Mouse (Mus musculus) embryonic facial prominence, embryonic 15.5 days (tissue): ENCODE measurements around the gene Rps6ka5. TPM values are rescaled to one million over a fixed set of nuclear protein-coding genes. Genes with fewer than 3 reads are reported as not detected.

ENCODE experiments used
- ATAC-seq: fragments of 200-750 bp; cut with Nextera tagmentation; 2 replicates; pipeline ENCODE4 v1.8.0; 2017; ENCODE audit warnings: low read depth, moderate TSS enrichment; ENCODE audit not compliant: insufficient number of reproducible peaks, low FRiP score, low TSS enrichment
- H3K27ac ChIP-seq: fragments of 300-500 bp; sonication (generic); replicated peaks from 2 replicates; pipeline ENCODE4 v1.5.1; 2015; ENCODE audit warnings: mild to moderate bottlenecking, inconsistent platforms
- H3K27me3 ChIP-seq: fragments of 300-500 bp; sonication (generic); 2 replicates; pipeline ENCODE4 v1.6.1; 2015; ENCODE audit warnings: inconsistent platforms
- H3K36me3 ChIP-seq: fragments of 300-500 bp; sonication (generic); 2 replicates; pipeline ENCODE4 v1.6.1; 2015; ENCODE audit warnings: mild to moderate bottlenecking, inconsistent platforms
- H3K4me1 ChIP-seq: fragments of 300-500 bp; sonication (generic); 2 replicates; pipeline ENCODE4 v1.6.1; 2015; ENCODE audit warnings: inconsistent platforms
- H3K4me2 ChIP-seq: fragments of 300-500 bp; sonication (generic); replicated peaks from 2 replicates; pipeline ENCODE4 v1.6.1; 2015; ENCODE audit warnings: mild to moderate bottlenecking, inconsistent platforms
- H3K4me3 ChIP-seq: fragments of 300-500 bp; sonication (generic); replicated peaks from 2 replicates; pipeline ENCODE4 v1.5.1; 2015; ENCODE audit warnings: mild to moderate bottlenecking, inconsistent platforms
- H3K9ac ChIP-seq: fragments of 300-500 bp; sonication (generic); 2 replicates; pipeline ENCODE4 v1.6.1; 2015; ENCODE audit warnings: inconsistent platforms
- H3K9me3 ChIP-seq: fragments of 300-500 bp; sonication (generic); replicated peaks from 2 replicates; pipeline ENCODE4 v1.6.1; 2016; ENCODE audit warnings: inconsistent platforms
- WGBS: fragments of 180-500 bp; shearing (Covaris S2); methylation state at CpG from one replicate; pipeline ENCODE4 v1.1.7; 2015; 5-methylcytosine and 5-hydroxymethylcytosine counted together
- polyA plus RNA-seq: library from polyadenylated mRNA; unstranded; fragments of >200 nt; fragmentation: Nextera tagmentation; extraction: Ambion mirVana; gene quantifications from 2 replicates; pipeline ENCODE4 v1.2.1, GENCODE M21; 2015

Gene Rps6ka5
- polyA plus RNA-seq, 1 experiment from 2014 or later, result 4.5 TPM

- Histone ChIP-seq H3K27me3 (no peaks in the 10 kb centered on the region), H3K4me1 (no peaks in the 10 kb centered on the region), H3K4me3 (no peak overlapping the region), H3K9ac (no peak overlapping the region), H3K9me3 (no peaks in the 10 kb centered on the region), H3K36me3 (no peaks in the 10 kb centered on the region), H3K27ac (no peak overlapping the region), H3K4me2 (no peak overlapping the region)
- WGBS, result 62% methylated on average over 1 of the region's 1 CpGs
- no peak for ATAC-seq
These were observed 26.2 kb upstream of the Rps6ka5 start for GRCm38 (mm10) chr12:100752977-100753376.

- Histone ChIP-seq H3K27me3 (no peaks in the 10 kb centered on the region), H3K4me1 (no peaks in the 10 kb centered on the region), H3K4me3 (no peak overlapping the region), H3K9ac (no peak overlapping the region), H3K36me3 (no peaks in the 10 kb centered on the region), H3K4me2 (no peak overlapping the region), H3K9me3 (no peaks in the 10 kb centered on the region), H3K27ac (no peak overlapping the region)
- no peak for ATAC-seq
- WGBS, result 59% methylated on average over 2 of the region's 2 CpGs
These were observed 15.7 kb upstream of the Rps6ka5 start for GRCm38 (mm10) chr12:100742468-100742867.

GRCm38 (mm10) chr12:100740313-100740712, 13.5 kb upstream of the Rps6ka5 start:
- whole genome bisulfite sequencing, result 85% methylated on average over 5 of the region's 5 CpGs
- Histone ChIP-seq H3K27ac (no peak overlapping the region), H3K4me1 (no peaks in the 10 kb centered on the region), H3K36me3 (no peaks in the 10 kb centered on the region), H3K4me3 (no peak overlapping the region), H3K4me2 (no peak overlapping the region), H3K9me3 (no peaks in the 10 kb centered on the region), H3K27me3 (no peaks in the 10 kb centered on the region), H3K9ac (no peak overlapping the region)
- no peak for ATAC-seq

GRCm38 (mm10) chr12:100739011-100739570, 12.3 kb upstream of the Rps6ka5 start:
- H3K9me3 ChIP-seq, result no peaks in the 10 kb centered on the region
- no peak for ATAC-seq
- H3K27ac ChIP-seq, result no peak overlapping the region
- H3K4me2 ChIP-seq, result no peak overlapping the region
- H3K27me3 ChIP-seq, result no peaks in the 10 kb centered on the region
- H3K9ac ChIP-seq, result no peak overlapping the region
- H3K36me3 ChIP-seq, result no peaks in the 10 kb centered on the region
- H3K4me1 ChIP-seq, result no peaks in the 10 kb centered on the region
- H3K4me3 ChIP-seq, result no peak overlapping the region
- WGBS, result 67% methylated on average over 4 of the region's 4 CpGs

- Histone ChIP-seq H3K4me1 (no peaks in the 10 kb centered on the region), H3K27me3 (no peaks in the 10 kb centered on the region), H3K9ac (no peak overlapping the region), H3K27ac (no peak overlapping the region), H3K4me2 (no peak overlapping the region), H3K36me3 (no peaks in the 10 kb centered on the region), H3K4me3 (no peak overlapping the region), H3K9me3 (no peaks in the 10 kb centered on the region)
- no peak for ATAC-seq
- 49% methylated on average over 3 of the region's 3 CpGs for WGBS
These were observed 11.7 kb upstream of the Rps6ka5 start for GRCm38 (mm10) chr12:100738498-100738897.

GRCm38 (mm10) chr12:100735581-100735980, 8.8 kb upstream of the Rps6ka5 start:
- Histone ChIP-seq H3K36me3 (no peaks in the 10 kb centered on the region), H3K4me3 (no peak overlapping the region), H3K27ac (no peak overlapping the region), H3K4me2 (no peak overlapping the region), H3K27me3 (no peaks in the 10 kb centered on the region), H3K4me1 (no peaks in the 10 kb centered on the region), H3K9me3 (no peaks in the 10 kb centered on the region), H3K9ac (no peak overlapping the region)
- 64% methylated on average over 2 of the region's 2 CpGs for WGBS
- no peak for ATAC-seq

- WGBS, result 65% methylated on average over 5 of the region's 5 CpGs
- no peaks in the 10 kb centered on the region for H3K9me3 ChIP-seq
- no peak for ATAC-seq
- no peaks in the 10 kb centered on the region for H3K4me1 ChIP-seq
- H3K4me3 ChIP-seq, result no peak overlapping the region
- no peak overlapping the region for H3K4me2 ChIP-seq
- no peaks in the 10 kb centered on the region for H3K27me3 ChIP-seq
- H3K27ac ChIP-seq, result no peak overlapping the region
- H3K9ac ChIP-seq, result no peak overlapping the region
- no peaks in the 10 kb centered on the region for H3K36me3 ChIP-seq
These were observed 8.4 kb upstream of the Rps6ka5 start for GRCm38 (mm10) chr12:100735156-100735555.

- Histone ChIP-seq H3K27ac (no peak overlapping the region), H3K36me3 (no peaks in the 10 kb centered on the region), H3K4me2 (no peak overlapping the region), H3K9ac (no peak overlapping the region), H3K27me3 (no peaks in the 10 kb centered on the region), H3K4me1 (peaks cover 10% of the 10 kb centered on the region; the same call in 1 of the 2 replicates), H3K4me3 (no peak overlapping the region), H3K9me3 (no peaks in the 10 kb centered on the region)
- no peak for ATAC-seq
- 75% methylated on average over 14 of the region's 14 CpGs for WGBS
These were observed 2.1 kb upstream of the Rps6ka5 start for GRCm38 (mm10) chr12:100728646-100729485.

- Histone ChIP-seq H3K9ac (no peak overlapping the region), H3K4me2 (no peak overlapping the region), H3K9me3 (no peaks in the 10 kb centered on the region), H3K4me1 (peaks cover 14% of the 10 kb centered on the region; the same call in 1 of the 2 replicates), H3K36me3 (no peaks in the 10 kb centered on the region), H3K27ac (no peak overlapping the region), H3K27me3 (no peaks in the 10 kb centered on the region), H3K4me3 (no peak overlapping the region)
- ATAC-seq, result no peak
- WGBS, result 54% methylated on average over 7 of the region's 7 CpGs
These were observed 1.1 kb upstream of the Rps6ka5 start for GRCm38 (mm10) chr12:100727891-100728290.

GRCm38 (mm10) chr12:100725458-100725786, 1.4 kb downstream of the Rps6ka5 start:
- H3K4me1 ChIP-seq, result peaks cover 14% of the 10 kb centered on the region; the same call in 1 of the 2 replicates
- WGBS, result 5% methylated on average over 17 of the region's 17 CpGs
- H3K27me3 ChIP-seq, result no peaks in the 10 kb centered on the region
- no peak for ATAC-seq
- H3K36me3 ChIP-seq, result no peaks in the 10 kb centered on the region
- H3K9ac ChIP-seq, result no peak overlapping the region
- peak overlapping the region; percentile 76 for H3K4me3 ChIP-seq
- H3K27ac ChIP-seq, result no peak overlapping the region
- peak overlapping the region; percentile 84 for H3K4me2 ChIP-seq
- H3K9me3 ChIP-seq, result no peaks in the 10 kb centered on the region

GRCm38 (mm10) chr12:100724606-100725457, 2.0 kb downstream of the Rps6ka5 start:
- no peaks in the 10 kb centered on the region for H3K36me3 ChIP-seq
- H3K27ac ChIP-seq, result peak overlapping the region; percentile 96
- H3K9ac ChIP-seq, result peak overlapping the region; percentile 57
- H3K9me3 ChIP-seq, result no peaks in the 10 kb centered on the region
- peak overlapping the region; percentile 84 for H3K4me2 ChIP-seq
- WGBS, result under 1% methylated on average over 69 of the region's 85 CpGs
- H3K27me3 ChIP-seq, result no peaks in the 10 kb centered on the region
- peak; percentile 99 for ATAC-seq
- H3K4me3 ChIP-seq, result peak overlapping the region; percentile 76
- peaks cover 14% of the 10 kb centered on the region; the same call in 1 of the 2 replicates for H3K4me1 ChIP-seq
